Mouse (Mus musculus) lung, postnatal 25 days (tissue): ENCODE data around the gene Il25.
"Not testable (repeated sequence)": the region's sequence is repeated elsewhere in the genome, so short reads cannot be mapped to it uniquely, and the experiment has no call there.

Source experiments
- DNase-seq: peaks from one replicate; pipeline ENCODE4 v3.0.0; 2022; ENCODE audit warnings: low spot score

The Il25 gene

GRCm38 (mm10) chr14:54927296-54927695, 5.2 kb upstream of the Il25 start:
- no peak for DNase-seq

GRCm38 (mm10) chr14:54929801-54930200, 2.7 kb upstream of the Il25 start:
- DNase-seq, result no peak

- DNase-seq, result peak; percentile 23
Measured at GRCm38 (mm10) chr14:54930431-54930830, 2.1 kb upstream of the Il25 start.

GRCm38 (mm10) chr14:54935904-54936830, 3.7 kb downstream of the Il25 start, which contains the start of gene Cmtm5:
Gene Cmtm5, plus strand, starts transcription at chr14:54936261.
- no peak for DNase-seq

- no peak for DNase-seq
Measured at GRCm38 (mm10) chr14:54936831-54937160, 4.3 kb downstream of the Il25 start.

GRCm38 (mm10) chr14:54937361-54938182, 5.1 kb downstream of the Il25 start:
- DNase-seq, result no peak

GRCm38 (mm10) chr14:54938431-54939219, 6.1 kb downstream of the Il25 start:
- DNase-seq, result no peak

- DNase-seq, result peak; percentile 83
Measured at GRCm38 (mm10) chr14:54939434-54940175, 7.1 kb downstream of the Il25 start.

- no peak for DNase-seq
Measured at GRCm38 (mm10) chr14:54940176-54940530, 7.7 kb downstream of the Il25 start.

- DNase-seq, result no peak
Measured at GRCm38 (mm10) chr14:54941024-54941978, 8.8 kb downstream of the Il25 start.

- DNase-seq, result no peak
Measured at GRCm38 (mm10) chr14:54942479-54942878, 10.0 kb downstream of the Il25 start.

- DNase-seq, result no peak
Measured at GRCm38 (mm10) chr14:54943971-54944370, 11.5 kb downstream of the Il25 start.

- no peak for DNase-seq
Measured at GRCm38 (mm10) chr14:54944939-54945338, 12.4 kb downstream of the Il25 start.

- DNase-seq, result no peak
Measured at GRCm38 (mm10) chr14:54945975-54946704, 13.6 kb downstream of the Il25 start.

GRCm38 (mm10) chr14:54947008-54947407, 14.5 kb downstream of the Il25 start:
- DNase-seq, result not testable (repeated sequence)

GRCm38 (mm10) chr14:54948781-54949180, 16.3 kb downstream of the Il25 start:
- no peak for DNase-seq

- no peak for DNase-seq
Measured at GRCm38 (mm10) chr14:54950493-54950892, 18.0 kb downstream of the Il25 start.

GRCm38 (mm10) chr14:54951587-54951986, 19.1 kb downstream of the Il25 start:
- no peak for DNase-seq

- DNase-seq, result no peak
Measured at GRCm38 (mm10) chr14:54953664-54954206, 21.2 kb downstream of the Il25 start.
